Mouse (Mus musculus) midbrain, embryonic 16.5 days (tissue): Measurements from ENCODE around the gene Emc10. TPM values are rescaled to one million over a fixed set of nuclear protein-coding genes. Genes with fewer than 3 reads are reported as not detected.
A peak's percentile ranks its signal among the peaks of the same experiment; 100 is the strongest.

Experiments
- ATAC-seq: fragments of 200-750 bp; cut with Nextera tagmentation; 2 replicates; pipeline ENCODE4 v1.8.0; 2017; ENCODE audit warnings: moderate TSS enrichment
- H3K27ac ChIP-seq: fragments of 300-500 bp; sonication (generic); 2 replicates; pipeline ENCODE4 v1.5.1; 2014; ENCODE audit warnings: mild to moderate bottlenecking, low read length, mixed read lengths
- H3K27me3 ChIP-seq: fragments of 300-500 bp; sonication (generic); 2 replicates; pipeline ENCODE4 v1.6.1; 2014; ENCODE audit warnings: low read depth, low read length, mixed read lengths; ENCODE audit not compliant: control insufficient read depth, insufficient read depth
- H3K36me3 ChIP-seq: fragments of 300-500 bp; sonication (generic); 2 replicates; pipeline ENCODE4 v1.6.1; 2014; ENCODE audit warnings: mild to moderate bottlenecking, low read length, moderate library complexity, mixed read lengths; ENCODE audit not compliant: control insufficient read depth, insufficient read depth
- H3K4me1 ChIP-seq: fragments of 300-500 bp; sonication (generic); 2 replicates; pipeline ENCODE4 v1.6.1; 2014; ENCODE audit warnings: mild to moderate bottlenecking, low read length, mixed read lengths; ENCODE audit not compliant: control insufficient read depth, insufficient read depth
- H3K4me2 ChIP-seq: fragments of 300-500 bp; sonication (generic); 2 replicates; pipeline ENCODE4 v1.6.1; 2014; ENCODE audit warnings: mild to moderate bottlenecking, low read length, mixed read lengths
- H3K4me3 ChIP-seq: fragments of 300-500 bp; sonication (generic); 2 replicates; pipeline ENCODE4 v1.5.1; 2014; ENCODE audit warnings: low read depth, mild to moderate bottlenecking, low read length, moderate library complexity, mixed read lengths
- H3K9ac ChIP-seq: fragments of 300-500 bp; sonication (generic); 2 replicates; pipeline ENCODE4 v1.6.1; 2014; ENCODE audit warnings: low read depth, low read length, mixed read lengths
- H3K9me3 ChIP-seq: fragments of 300-500 bp; sonication (generic); replicated peaks from 2 replicates; pipeline ENCODE4 v1.6.1; 2014; ENCODE audit warnings: mild to moderate bottlenecking, low read length, mixed read lengths; ENCODE audit not compliant: control insufficient read depth, poor library complexity, severe bottlenecking
- WGBS: fragments of 180-500 bp; shearing (Covaris S2); extraction: QIAGEN DNeasy Blood & Tissue Kit; methylation state at CpG from one replicate; pipeline ENCODE4 v1.1.7; 2014; 5-methylcytosine and 5-hydroxymethylcytosine counted together
- polyA plus RNA-seq: library from polyadenylated mRNA; unstranded; fragments of >200 nt; fragmentation: Nextera tagmentation; extraction: Ambion mirVana; gene quantifications from 2 replicates; pipeline ENCODE4 v1.2.1, GENCODE M21; 2015

Gene Emc10
- polyA plus RNA-seq, 1 experiment from 2014 or later: 137 TPM

GRCm38 (mm10) chr7:44507491-44507890, 11.2 kb upstream of the Emc10 start:
- Histone ChIP-seq H3K27me3 (no peaks in the 10 kb centered on the region), H3K27ac (no peak overlapping the region), H3K9ac (no peak overlapping the region), H3K9me3 (no peaks in the 10 kb centered on the region), H3K36me3 (no peaks in the 10 kb centered on the region), H3K4me1 (no peaks in the 10 kb centered on the region), H3K4me2 (no peak overlapping the region), H3K4me3 (no peak overlapping the region)
- ATAC-seq: no peak

- Histone ChIP-seq H3K4me3 (no peak overlapping the region), H3K36me3 (no peaks in the 10 kb centered on the region), H3K27me3 (no peaks in the 10 kb centered on the region), H3K9me3 (no peaks in the 10 kb centered on the region), H3K4me2 (no peak overlapping the region), H3K27ac (no peak overlapping the region), H3K9ac (no peak overlapping the region), H3K4me1 (peaks cover 7% of the 10 kb centered on the region)
- WGBS: 46% methylated on average over 5 of the region's 5 CpGs
- peak; percentile 36; the same call in 1 of the 2 replicates for ATAC-seq
Measured at GRCm38 (mm10) chr7:44501563-44502115, 5.3 kb upstream of the Emc10 start.

GRCm38 (mm10) chr7:44500046-44500445, 3.7 kb upstream of the Emc10 start:
- Histone ChIP-seq H3K9ac (no peak overlapping the region), H3K27me3 (no peaks in the 10 kb centered on the region), H3K27ac (no peak overlapping the region), H3K4me2 (no peak overlapping the region), H3K9me3 (no peaks in the 10 kb centered on the region), H3K4me3 (no peak overlapping the region), H3K4me1 (peaks cover 13% of the 10 kb centered on the region), H3K36me3 (no peaks in the 10 kb centered on the region)
- ATAC-seq: no peak
- WGBS: 70% methylated on average over 17 of the region's 20 CpGs

GRCm38 (mm10) chr7:44498922-44499321, 2.6 kb upstream of the Emc10 start:
- no peak overlapping the region for H3K9ac ChIP-seq
- H3K27me3 ChIP-seq: no peaks in the 10 kb centered on the region
- peaks cover 21% of the 10 kb centered on the region for H3K4me1 ChIP-seq
- ATAC-seq: no peak
- H3K4me3 ChIP-seq: no peak overlapping the region
- 82% methylated on average over 1 of the region's 1 CpGs for WGBS
- no peak overlapping the region for H3K4me2 ChIP-seq
- H3K9me3 ChIP-seq: no peaks in the 10 kb centered on the region
- H3K27ac ChIP-seq: no peak overlapping the region
- H3K36me3 ChIP-seq: no peaks in the 10 kb centered on the region

GRCm38 (mm10) chr7:44497361-44498055, 1.2 kb upstream of the Emc10 start:
- Histone ChIP-seq H3K27me3 (no peaks in the 10 kb centered on the region), H3K27ac (no peak overlapping the region), H3K36me3 (peaks cover 7% of the 10 kb centered on the region; the same call in 1 of the 2 replicates), H3K9ac (peak overlapping the region; percentile 83), H3K9me3 (no peaks in the 10 kb centered on the region), H3K4me3 (peak overlapping the region; percentile 60), H3K4me2 (peak overlapping the region; percentile 56), H3K4me1 (peaks cover 23% of the 10 kb centered on the region)
- no peak for ATAC-seq
- WGBS: 87% methylated on average over 10 of the region's 10 CpGs

GRCm38 (mm10) chr7:44496771-44497109, 411 bp upstream of the Emc10 start:
- WGBS: 0% methylated on average over 23 of the region's 26 CpGs
- Histone ChIP-seq H3K4me3 (peak overlapping the region; percentile 60), H3K4me1 (peaks cover 23% of the 10 kb centered on the region), H3K36me3 (peaks cover 12% of the 10 kb centered on the region), H3K9me3 (no peaks in the 10 kb centered on the region), H3K27ac (peak overlapping the region; percentile 94), H3K4me2 (peak overlapping the region; percentile 56), H3K27me3 (no peaks in the 10 kb centered on the region), H3K9ac (peak overlapping the region; percentile 83)
- ATAC-seq: no peak

GRCm38 (mm10) chr7:44495086-44495485, 1.2 kb downstream of the Emc10 start:
- Histone ChIP-seq H3K27me3 (no peaks in the 10 kb centered on the region), H3K27ac (no peak overlapping the region), H3K4me2 (peak overlapping the region; percentile 54), H3K9me3 (no peaks in the 10 kb centered on the region), H3K36me3 (peaks cover 25% of the 10 kb centered on the region), H3K9ac (peak overlapping the region; percentile 4; the same call in 1 of the 2 replicates), H3K4me3 (peak overlapping the region; percentile 60), H3K4me1 (peaks cover 23% of the 10 kb centered on the region)
- ATAC-seq: no peak
- whole genome bisulfite sequencing: 83% methylated on average over 7 of the region's 7 CpGs

- peak overlapping the region; percentile 4; the same call in 1 of the 2 replicates for H3K9ac ChIP-seq
Measured at GRCm38 (mm10) chr7:44494681-44495080, 1.6 kb downstream of the Emc10 start.

GRCm38 (mm10) chr7:44492166-44492826, 4.0 kb downstream of the Emc10 start:
- peaks cover 38% of the 10 kb centered on the region for H3K36me3 ChIP-seq
- H3K9ac ChIP-seq: no peak overlapping the region
- no peak for ATAC-seq
- no peaks in the 10 kb centered on the region for H3K27me3 ChIP-seq
- 93% methylated on average over 21 of the region's 21 CpGs for WGBS
- no peak overlapping the region for H3K27ac ChIP-seq
- H3K9me3 ChIP-seq: no peaks in the 10 kb centered on the region
- H3K4me1 ChIP-seq: peaks cover 19% of the 10 kb centered on the region
- no peak overlapping the region for H3K4me3 ChIP-seq
- H3K4me2 ChIP-seq: no peak overlapping the region

More at GRCm38 (mm10) chr7:44494681-44495080, 1.6 kb downstream of the Emc10 start:
- H3K36me3 ChIP-seq: peaks cover 28% of the 10 kb centered on the region
- ATAC-seq: no peak
- H3K4me2 ChIP-seq: peak overlapping the region; percentile 54; the same call in 1 of the 2 replicates
- no peak overlapping the region for H3K27ac ChIP-seq
- peaks cover 23% of the 10 kb centered on the region for H3K4me1 ChIP-seq
- no peaks in the 10 kb centered on the region for H3K9me3 ChIP-seq
- H3K4me3 ChIP-seq: no peak overlapping the region
- no peaks in the 10 kb centered on the region for H3K27me3 ChIP-seq
- 92% methylated on average over 12 of the region's 12 CpGs for WGBS
